Mouse (Mus musculus) ES-E14 (cell line): Measurements from ENCODE around the gene Aplp2.

Experiments
- CHD2 ChIP-seq: IDR thresholded peaks from 2 replicates; pipeline ENCODE4 v1.6.1; 2014; ENCODE audit warnings: mild to moderate bottlenecking, low read depth, low read length, inconsistent platforms
- HCFC1 ChIP-seq: IDR thresholded peaks from 2 replicates; pipeline ENCODE4 v1.6.1; 2012; ENCODE audit warnings: low read length, inconsistent platforms, borderline replicate concordance; ENCODE audit not compliant: insufficient read depth
- ZNF384 ChIP-seq: IDR thresholded peaks from 2 replicates; pipeline ENCODE4 v1.6.1; 2012; ENCODE audit warnings: low read depth, low read length, inconsistent platforms

DNA sequence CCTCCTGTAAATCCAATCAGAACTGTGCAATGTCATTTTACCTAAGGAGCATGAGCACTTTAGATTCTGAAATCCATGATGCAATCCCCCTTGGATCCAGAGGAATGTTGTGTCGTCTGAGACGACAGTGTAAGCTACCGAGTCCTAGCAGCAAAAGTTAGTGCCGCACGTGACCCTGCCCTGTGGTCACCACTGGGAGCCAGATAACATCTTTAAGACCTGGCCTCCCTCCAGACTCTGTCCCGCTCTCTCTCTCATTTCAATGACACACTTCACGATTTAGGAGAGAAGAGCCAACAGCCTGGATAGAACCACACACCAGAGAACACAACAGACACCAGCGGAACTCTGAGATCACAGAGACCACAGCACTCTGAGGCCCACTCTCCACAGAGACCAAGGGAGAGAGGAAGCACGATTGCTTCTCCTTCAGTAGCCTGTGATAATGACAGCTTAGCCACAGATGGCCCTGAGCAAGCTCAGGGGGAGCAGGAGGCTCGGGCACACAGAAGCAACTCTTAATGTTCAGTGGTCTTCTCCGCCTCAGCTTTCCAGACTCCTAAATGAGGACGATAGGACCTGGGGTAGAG, 83.6 kb downstream of the Aplp2 start:
- TF ChIP-seq HCFC1 (no peak), ZNF384 (no peak), CHD2 (no peak)
